Mouse (Mus musculus): ENCODE measurements at regions not wholly inside any gene's neighbourhood (a gene's known extent, or its start where the extent isn't known, plus 50 kb on each side); places are given as distances from the start of the nearest gene placed in this dataset.

GRCm38 (mm10) chr11:113071942-113072341, 289.9 kb downstream of the Sox9 start:
- H3K9ac ChIP-seq = no peak overlapping the region
- DNase-seq (no peak), ATAC-seq (ENCODE audit: insufficient read depth) (no peak)
- H3K27me3 ChIP-seq (ENCODE audit: insufficient read depth, low read length) = no peaks in the 10 kb centered on the region
- 50% methylated on average over 10 of the region's 10 CpGs for WGBS
- H3K4me1 ChIP-seq (ENCODE audit: insufficient read depth) = no peaks in the 10 kb centered on the region
- no peaks in the 10 kb centered on the region for H3K9me3 ChIP-seq (ENCODE audit: low read depth, low read length)
- H3K27ac ChIP-seq (ENCODE audit: low read depth) = no peak overlapping the region
- H3K4me3 ChIP-seq (ENCODE audit: low read depth, low read length) = no peak overlapping the region
- no peak for TF ChIP-seq CTCF (IDR thresholded peaks at IDR 0.05; ENCODE audit: low read depth)
- H3K36me3 ChIP-seq (ENCODE audit: insufficient read depth) = no peaks in the 10 kb centered on the region
- H3K4me2 ChIP-seq = no peak overlapping the region

- H3K4me3 ChIP-seq (ENCODE audit: low read depth, low read length) = no peak overlapping the region
- no peaks in the 10 kb centered on the region for H3K36me3 ChIP-seq (ENCODE audit: insufficient read depth)
- H3K27me3 ChIP-seq (ENCODE audit: insufficient read depth, low read length) = no peaks in the 10 kb centered on the region
- H3K27ac ChIP-seq (ENCODE audit: low read depth) = 0 out of 2 replicates have a peak overlapping the region, but pooled peaks have one; percentile 9
- H3K4me2 ChIP-seq = no peak overlapping the region
- WGBS = 69% methylated on average over 9 of the region's 9 CpGs
- no peaks in the 10 kb centered on the region for H3K9me3 ChIP-seq (ENCODE audit: low read depth, low read length)
- no peak overlapping the region for H3K9ac ChIP-seq
- no peaks in the 10 kb centered on the region for H3K4me1 ChIP-seq (ENCODE audit: insufficient read depth)
- DNase-seq (peak; percentile 40), ATAC-seq (ENCODE audit: insufficient read depth) (peak; percentile 60; the same call in 1 of the 2 replicates)
- TF ChIP-seq CTCF (IDR thresholded peaks at IDR 0.05; ENCODE audit: low read depth) = no peak
These were observed 292.3 kb downstream of the Sox9 start for GRCm38 (mm10) chr11:113074328-113074727.

- no peaks in the 10 kb centered on the region for H3K27me3 ChIP-seq (ENCODE audit: insufficient read depth, low read length)
- no peak for DNase-seq
- ATAC-seq (ENCODE audit: insufficient read depth) = no peak
- WGBS = 92% methylated on average over 4 of the region's 4 CpGs
- no peaks in the 10 kb centered on the region for H3K36me3 ChIP-seq (ENCODE audit: insufficient read depth)
- no peak overlapping the region for H3K4me3 ChIP-seq (ENCODE audit: low read depth, low read length)
- H3K4me1 ChIP-seq (ENCODE audit: insufficient read depth) = no peaks in the 10 kb centered on the region
- H3K9ac ChIP-seq = no peak overlapping the region
- no peak overlapping the region for H3K27ac ChIP-seq (ENCODE audit: low read depth)
- no peaks in the 10 kb centered on the region for H3K9me3 ChIP-seq (ENCODE audit: low read depth, low read length)
- TF ChIP-seq CTCF (IDR thresholded peaks at IDR 0.05; ENCODE audit: low read depth) = no peak
- H3K4me2 ChIP-seq = no peak overlapping the region
These were observed 294.3 kb downstream of the Sox9 start for GRCm38 (mm10) chr11:113076371-113076770.

- DNase-seq (no peak), ATAC-seq (ENCODE audit: insufficient read depth) (no peak)
- Histone ChIP-seq H3K9ac (no peak overlapping the region), H3K27ac (ENCODE audit: low read depth) (no peak overlapping the region), H3K9me3 (ENCODE audit: low read depth, low read length) (no peaks in the 10 kb centered on the region), H3K4me1 (ENCODE audit: insufficient read depth) (no peaks in the 10 kb centered on the region), H3K4me3 (ENCODE audit: low read depth, low read length) (no peak overlapping the region), H3K36me3 (ENCODE audit: insufficient read depth) (no peaks in the 10 kb centered on the region), H3K27me3 (ENCODE audit: insufficient read depth, low read length) (no peaks in the 10 kb centered on the region), H3K4me2 (no peak overlapping the region)
- TF ChIP-seq CTCF (IDR thresholded peaks at IDR 0.05; ENCODE audit: low read depth) = no peak
- 82% methylated on average over 2 of the region's 2 CpGs for WGBS
These were observed 298.3 kb downstream of the Sox9 start for GRCm38 (mm10) chr11:113080311-113080710.

GRCm38 (mm10) chr11:113084442-113084841, 302.4 kb downstream of the Sox9 start:
- Histone ChIP-seq H3K4me3 (ENCODE audit: low read depth, low read length) (no peak overlapping the region), H3K9me3 (ENCODE audit: low read depth, low read length) (no peaks in the 10 kb centered on the region), H3K4me1 (ENCODE audit: insufficient read depth) (peaks cover 11% of the 10 kb centered on the region), H3K27me3 (ENCODE audit: insufficient read depth, low read length) (no peaks in the 10 kb centered on the region), H3K27ac (ENCODE audit: low read depth) (no peak overlapping the region), H3K9ac (no peak overlapping the region), H3K36me3 (ENCODE audit: insufficient read depth) (no peaks in the 10 kb centered on the region), H3K4me2 (no peak overlapping the region)
- TF ChIP-seq CTCF (IDR thresholded peaks at IDR 0.05; ENCODE audit: low read depth) = no peak
- ATAC-seq (ENCODE audit: insufficient read depth) (no peak), DNase-seq (no peak)
- WGBS = 75% methylated on average over 6 of the region's 6 CpGs

- peak; percentile 74 for ATAC-seq (ENCODE audit: insufficient read depth)
- Histone ChIP-seq H3K9me3 (ENCODE audit: low read depth, low read length) (no peaks in the 10 kb centered on the region), H3K27ac (ENCODE audit: low read depth) (no peak overlapping the region), H3K27me3 (ENCODE audit: insufficient read depth, low read length) (no peaks in the 10 kb centered on the region), H3K9ac (no peak overlapping the region), H3K36me3 (ENCODE audit: insufficient read depth) (no peaks in the 10 kb centered on the region), H3K4me2 (peak overlapping the region; percentile 38; the same call in 1 of the 2 replicates), H3K4me3 (ENCODE audit: low read depth, low read length) (no peak overlapping the region), H3K4me1 (ENCODE audit: insufficient read depth) (peaks cover 11% of the 10 kb centered on the region)
- TF ChIP-seq CTCF (IDR thresholded peaks at IDR 0.05; ENCODE audit: low read depth) = no peak
- WGBS = 20% methylated on average over 9 of the region's 9 CpGs
- peak; percentile 34 for DNase-seq
These were observed 303.5 kb downstream of the Sox9 start for GRCm38 (mm10) chr11:113085556-113085955.

- Histone ChIP-seq H3K4me1 (ENCODE audit: insufficient read depth) (peaks cover 11% of the 10 kb centered on the region), H3K36me3 (ENCODE audit: insufficient read depth) (no peaks in the 10 kb centered on the region), H3K9ac (no peak overlapping the region), H3K9me3 (ENCODE audit: low read depth, low read length) (no peaks in the 10 kb centered on the region), H3K4me2 (peak overlapping the region; percentile 48), H3K27me3 (ENCODE audit: insufficient read depth, low read length) (no peaks in the 10 kb centered on the region), H3K27ac (ENCODE audit: low read depth) (no peak overlapping the region), H3K4me3 (ENCODE audit: low read depth, low read length) (no peak overlapping the region)
- no peak for TF ChIP-seq CTCF (IDR thresholded peaks at IDR 0.05; ENCODE audit: low read depth)
- DNase-seq (peak; percentile 48), ATAC-seq (ENCODE audit: insufficient read depth) (no peak)
- WGBS = 14% methylated on average over 9 of the region's 9 CpGs
These were observed 305.1 kb downstream of the Sox9 start for GRCm38 (mm10) chr11:113087084-113087483.

Measured in lung, embryonic 14.5 days (tissue).